Mouse (Mus musculus) regulatory T cell (primary cell): Measurements from ENCODE around the gene Pkmyt1.
"Not testable (repeated sequence)": the region's sequence is repeated elsewhere in the genome, so short reads cannot be mapped to it uniquely, and the experiment has no call there.

Source experiments
- in situ Hi-C: fragments of 300-600 bp; cut with MboI, MseI; formaldehyde crosslinking; loops from one replicate; pipeline ENCODE4 v1.15.1; 2025; ENCODE audit warnings: high pct_unique_total_duplicates

Gene Pkmyt1

GRCm38 (mm10) chr17:23747471-23747870, 21.3 kb downstream of the Pkmyt1 start:
- in situ Hi-C loops = no loop called here

- in situ Hi-C loops = no loop called here
Measured at GRCm38 (mm10) chr17:23748026-23748425, 21.9 kb downstream of the Pkmyt1 start.

- in situ Hi-C loops = no loop called here
Measured at GRCm38 (mm10) chr17:23748631-23749391, 22.7 kb downstream of the Pkmyt1 start.

DNA sequence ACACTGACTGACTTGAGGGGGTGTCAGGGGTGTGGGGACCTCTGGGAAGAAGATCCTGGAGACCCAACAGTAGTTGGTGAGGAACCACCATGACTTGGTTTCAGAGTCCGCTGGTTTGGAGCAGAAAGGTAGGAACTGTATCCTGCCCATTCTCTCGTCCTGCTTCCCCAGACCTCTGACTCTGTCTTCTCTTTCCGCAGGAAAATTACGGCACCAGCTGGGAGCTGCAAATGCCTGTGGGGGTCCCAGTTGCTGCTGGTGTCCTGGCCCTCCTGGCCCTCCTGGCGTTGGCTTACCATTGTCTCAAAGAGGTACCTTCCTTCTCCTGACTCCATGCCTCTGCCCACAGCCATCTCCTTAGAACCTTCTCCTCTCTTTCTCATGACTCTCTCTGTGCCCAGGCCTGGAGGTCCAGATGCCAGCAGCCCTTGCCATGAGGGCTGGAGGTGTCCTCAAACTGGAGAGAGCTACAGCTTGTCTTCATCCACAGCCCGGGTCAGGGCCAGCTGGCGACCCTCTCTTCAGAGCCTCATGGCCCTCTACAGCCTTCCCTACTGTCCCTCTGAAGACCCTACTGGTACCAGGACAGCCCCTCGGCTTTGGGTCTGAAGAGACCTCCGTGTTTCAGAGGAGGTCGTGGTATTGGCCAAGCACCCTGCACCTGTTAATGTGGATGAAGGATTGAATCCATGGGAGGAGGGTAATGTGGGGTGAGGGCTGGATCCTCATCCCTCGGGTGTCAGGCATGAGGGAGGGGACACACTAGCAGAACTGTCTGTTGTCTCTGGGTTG, 23.5 kb downstream of the Pkmyt1 start:
- in situ Hi-C loops = no loop called here

- in situ Hi-C loops = no loop called here
Measured at GRCm38 (mm10) chr17:23755689-23756088, 29.6 kb downstream of the Pkmyt1 start.

GRCm38 (mm10) chr17:23757581-23757980, 31.4 kb downstream of the Pkmyt1 start:
- in situ Hi-C loops = no loop called here

DNA sequence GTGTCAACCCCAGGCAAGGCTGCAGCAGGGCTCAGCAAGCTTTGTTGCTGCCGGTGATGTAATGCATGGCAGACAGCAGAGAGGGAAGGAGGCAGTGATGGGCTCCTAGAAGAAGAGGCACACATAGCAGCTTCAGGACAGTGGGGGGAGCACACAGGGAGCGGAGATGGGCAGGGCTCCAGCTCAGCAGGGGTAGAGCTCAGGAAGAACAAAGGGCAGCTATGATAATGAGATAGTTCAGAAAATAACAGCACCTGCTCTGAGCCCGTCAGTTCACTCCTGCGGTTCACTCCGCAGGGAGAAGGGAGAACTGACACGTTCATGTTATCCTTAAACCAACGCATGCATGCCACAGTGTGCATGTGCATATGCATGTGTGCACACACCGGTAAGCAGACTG, 32.7 kb downstream of the Pkmyt1 start:
- in situ Hi-C loops = no loop called here

- in situ Hi-C loops = no loop called here
Measured at GRCm38 (mm10) chr17:23760231-23760630, 34.1 kb downstream of the Pkmyt1 start.

DNA sequence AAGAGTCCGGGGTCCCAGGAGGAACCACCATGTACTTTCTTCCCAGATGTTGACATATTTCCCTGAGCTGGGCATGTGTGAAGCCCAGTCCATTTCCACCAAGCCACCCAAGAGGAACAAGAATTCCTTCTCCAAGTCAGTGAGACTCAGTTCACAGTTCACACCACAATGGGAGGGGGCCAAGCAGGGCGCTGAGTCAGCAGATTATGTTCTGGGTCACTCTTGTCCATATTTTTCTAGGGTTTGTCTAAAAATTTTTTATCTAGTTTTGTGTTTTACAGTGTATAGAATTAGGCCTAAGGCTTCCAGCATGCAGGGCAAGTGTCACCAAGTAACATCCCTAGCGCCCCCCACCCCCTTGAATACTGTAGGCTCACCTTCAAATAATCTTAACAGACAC, 35.0 kb downstream of the Pkmyt1 start:
- in situ Hi-C loops = no loop called here

GRCm38 (mm10) chr17:23762976-23763375, 36.8 kb downstream of the Pkmyt1 start:
- in situ Hi-C loops = no loop called here

- in situ Hi-C loops = no loop called here
Measured at GRCm38 (mm10) chr17:23770493-23770892, 44.4 kb downstream of the Pkmyt1 start.

GRCm38 (mm10) chr17:23770896-23771283, 44.8 kb downstream of the Pkmyt1 start:
- in situ Hi-C loops = no loop called here

- in situ Hi-C loops = no loop called here
Measured at GRCm38 (mm10) chr17:23771284-23772218, 45.4 kb downstream of the Pkmyt1 start, which contains the start of gene Flywch1. TSS of gene Flywch1 (minus strand) at chr17:23771602.

DNA sequence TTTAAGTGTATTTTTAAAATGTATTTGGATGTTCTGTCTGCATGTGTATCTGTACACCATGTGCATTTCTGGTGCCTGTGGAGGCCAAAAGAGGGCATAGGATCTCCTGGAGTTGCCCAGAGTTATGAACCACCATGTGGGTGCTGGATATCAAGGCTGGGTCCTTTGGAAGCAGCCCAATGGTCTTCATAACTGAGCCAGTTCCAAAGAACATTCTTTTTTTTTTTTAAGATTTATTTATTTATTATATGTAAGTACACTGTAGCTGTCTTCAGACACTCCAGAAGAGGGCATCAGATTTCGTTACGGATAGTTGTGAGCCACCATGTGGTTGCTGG, 46.1 kb downstream of the Pkmyt1 start:
- in situ Hi-C loops = not testable (repeated sequence)

DNA sequence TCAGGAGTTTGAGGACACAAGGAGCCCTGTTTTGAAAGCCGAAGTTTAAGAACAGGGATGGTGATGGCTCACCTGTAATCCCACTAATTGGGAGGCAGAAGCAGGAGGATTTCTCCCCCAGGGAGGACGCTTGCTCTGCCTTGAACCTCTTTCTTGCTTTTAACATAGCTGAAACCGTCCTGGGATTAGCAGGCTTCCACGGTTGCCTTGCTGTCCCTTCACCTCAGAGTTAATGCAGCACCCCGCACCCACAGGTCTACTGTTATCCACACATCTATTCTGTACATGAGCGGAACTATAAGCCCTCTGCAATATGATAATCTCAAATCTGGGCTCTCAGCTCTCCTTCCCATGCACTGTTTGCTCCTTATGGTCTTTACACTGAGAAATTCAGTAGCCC, 47.5 kb downstream of the Pkmyt1 start:
- in situ Hi-C loops = no loop called here

GRCm38 (mm10) chr17:23774090-23774489, 48.0 kb downstream of the Pkmyt1 start:
- in situ Hi-C loops = no loop called here

GRCm38 (mm10) chr17:23776216-23776615, 50.1 kb downstream of the Pkmyt1 start:
- in situ Hi-C loops = loop anchor here (5.0 kb wide), 1 partner anchor 41 kb away; no protein-coding TSS in a partner anchor

DNA sequence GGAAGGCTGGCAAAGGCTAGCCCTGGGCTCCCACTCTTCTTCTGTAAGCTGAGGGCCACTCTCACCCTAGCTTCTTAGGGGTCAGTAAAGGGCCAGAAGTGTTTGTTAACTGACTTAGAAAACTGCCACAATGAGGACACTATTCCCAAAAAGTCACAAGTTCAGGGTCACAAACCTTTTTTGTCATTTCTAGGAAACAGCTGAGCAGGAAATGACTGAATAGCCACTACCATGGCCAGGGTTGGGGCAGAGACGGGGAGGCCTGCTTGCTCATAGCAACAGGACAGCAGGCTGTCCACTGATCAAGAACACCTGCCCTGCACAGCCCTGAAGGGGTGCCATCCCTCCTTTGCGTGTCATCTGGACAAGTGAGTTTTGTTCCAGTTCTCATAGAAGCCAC, 51.0 kb downstream of the Pkmyt1 start:
- in situ Hi-C loops = loop anchor here (5.0 kb wide), 1 partner anchor 40 kb away; no protein-coding TSS in a partner anchor

GRCm38 (mm10) chr17:23778447-23778846, 52.3 kb downstream of the Pkmyt1 start:
- in situ Hi-C loops = loop anchor here (5.0 kb wide), 1 partner anchor 39 kb away; no protein-coding TSS in a partner anchor

GRCm38 (mm10) chr17:23783352-23783751, 57.2 kb downstream of the Pkmyt1 start:
- in situ Hi-C loops = no loop called here
